Mouse (Mus musculus) cerebellum, postnatal 36 days (tissue): Measurements from ENCODE around the gene Atp23.

Experiments
- DNase-seq, 2 experiments: peaks; one replicate each; pipeline ENCODE4 v3.0.0; 2021 to 2022; ENCODE audit warnings: mixed read lengths in 2 of 2

Atp23 gene

GRCm38 (mm10) chr10:126900821-126901487 is at the start of gene Atp23:
Atp23 (minus strand) TSS chr10:126901355.
- DNase-seq, result peak; percentile 91 to 93

GRCm38 (mm10) chr10:126950572-126950971 is 49.4 kb upstream of the Atp23 start:
- DNase-seq, result no peak

- DNase-seq, result no peak
Measured at GRCm38 (mm10) chr10:126949824-126950223, 48.7 kb upstream of the Atp23 start.

GRCm38 (mm10) chr10:126945531-126945930 is 44.4 kb upstream of the Atp23 start:
- DNase-seq, result no peak

GRCm38 (mm10) chr10:126940949-126941348 is 39.8 kb upstream of the Atp23 start:
- DNase-seq, result no peak

- no peak for DNase-seq
Measured at GRCm38 (mm10) chr10:126935556-126936381, 34.6 kb upstream of the Atp23 start.

- DNase-seq, result no peak
Measured at GRCm38 (mm10) chr10:126935121-126935520, 34.0 kb upstream of the Atp23 start.

- no peak for DNase-seq
Measured at GRCm38 (mm10) chr10:126934561-126934960, 33.4 kb upstream of the Atp23 start.

GRCm38 (mm10) chr10:126931760-126932139 is 30.6 kb upstream of the Atp23 start:
- no peak for DNase-seq

GRCm38 (mm10) chr10:126931123-126931759 is 30.1 kb upstream of the Atp23 start:
- DNase-seq, result no peak

- DNase-seq, result no peak
Measured at GRCm38 (mm10) chr10:126930270-126931121, 29.3 kb upstream of the Atp23 start.

- DNase-seq, result no peak
Measured at GRCm38 (mm10) chr10:126929543-126929942, 28.4 kb upstream of the Atp23 start.

- no peak for DNase-seq
Measured at GRCm38 (mm10) chr10:126928819-126929206, 27.7 kb upstream of the Atp23 start.

GRCm38 (mm10) chr10:126928011-126928818 is 27.1 kb upstream of the Atp23 start:
- DNase-seq, result peak; percentile 81 to 89

GRCm38 (mm10) chr10:126927101-126927961 is 26.2 kb upstream of the Atp23 start:
- DNase-seq, result peak; percentile 43 to 50

- no peak for DNase-seq
Measured at GRCm38 (mm10) chr10:126925391-126925790, 24.2 kb upstream of the Atp23 start.

GRCm38 (mm10) chr10:126924087-126924486 is 22.9 kb upstream of the Atp23 start:
- peak; percentile 69 to 71 for DNase-seq

GRCm38 (mm10) chr10:126920220-126920619 is 19.1 kb upstream of the Atp23 start:
- DNase-seq, result no peak

- peak; percentile 93 to 97 for DNase-seq
Measured at GRCm38 (mm10) chr10:126919067-126919466, 17.9 kb upstream of the Atp23 start.

- no peak for DNase-seq
Measured at GRCm38 (mm10) chr10:126914288-126914687, 13.1 kb upstream of the Atp23 start.

GRCm38 (mm10) chr10:126911479-126911878 is 10.3 kb upstream of the Atp23 start:
- no peak for DNase-seq
